Mouse (Mus musculus): Measurements from ENCODE around the gene Usp48. TPM values are rescaled to one million over a fixed set of nuclear protein-coding genes. Genes with fewer than 3 reads are reported as not detected.

Gene Usp48
- polyA plus RNA-seq, 1 experiment from 2014 or later, result 39.5 TPM

GRCm38 (mm10) chr4:137650912-137651311, 57.4 kb downstream of the Usp48 start:
- 83% methylated on average over 5 of the region's 5 CpGs for WGBS
- H3K9ac ChIP-seq (ENCODE audit: low read length), result no peak overlapping the region
- H3K4me2 ChIP-seq (ENCODE audit: low read length), result no peak overlapping the region
- no peaks in the 10 kb centered on the region for H3K9me3 ChIP-seq (ENCODE audit: control insufficient read depth, low read length)
- no peak overlapping the region for H3K4me3 ChIP-seq (ENCODE audit: control insufficient read depth in 1 of 2, insufficient read depth in 1 of 2, low read depth in 1 of 2, low read length in 2 of 2)
- no peak for ATAC-seq (ENCODE audit: insufficient number of reproducible peaks, insufficient read depth, low FRiP score, low read depth)
- no peaks in the 10 kb centered on the region for H3K4me1 ChIP-seq (ENCODE audit: control insufficient read depth in 2 of 2, insufficient read depth in 2 of 2, low read length in 2 of 2)
- peaks cover 98% of the 10 kb centered on the region for H3K36me3 ChIP-seq (ENCODE audit: control insufficient read depth, insufficient read depth, low read length)
- H3K27me3 ChIP-seq (ENCODE audit: control insufficient read depth, insufficient read depth, low read length), result no peaks in the 10 kb centered on the region
- no peak overlapping the region for H3K27ac ChIP-seq (replicated peaks in 1 of 2; ENCODE audit: control insufficient read depth in 1 of 2, insufficient read depth in 1 of 2, low read depth in 2 of 2, low read length in 2 of 2)

- H3K36me3 ChIP-seq (ENCODE audit: control insufficient read depth, insufficient read depth, low read length), result peaks cover 98% of the 10 kb centered on the region
- no peak overlapping the region for H3K4me2 ChIP-seq (ENCODE audit: low read length)
- WGBS, result 91% methylated on average over 5 of the region's 5 CpGs
These were observed 59.3 kb downstream of the Usp48 start for GRCm38 (mm10) chr4:137652835-137653346.

DNA sequence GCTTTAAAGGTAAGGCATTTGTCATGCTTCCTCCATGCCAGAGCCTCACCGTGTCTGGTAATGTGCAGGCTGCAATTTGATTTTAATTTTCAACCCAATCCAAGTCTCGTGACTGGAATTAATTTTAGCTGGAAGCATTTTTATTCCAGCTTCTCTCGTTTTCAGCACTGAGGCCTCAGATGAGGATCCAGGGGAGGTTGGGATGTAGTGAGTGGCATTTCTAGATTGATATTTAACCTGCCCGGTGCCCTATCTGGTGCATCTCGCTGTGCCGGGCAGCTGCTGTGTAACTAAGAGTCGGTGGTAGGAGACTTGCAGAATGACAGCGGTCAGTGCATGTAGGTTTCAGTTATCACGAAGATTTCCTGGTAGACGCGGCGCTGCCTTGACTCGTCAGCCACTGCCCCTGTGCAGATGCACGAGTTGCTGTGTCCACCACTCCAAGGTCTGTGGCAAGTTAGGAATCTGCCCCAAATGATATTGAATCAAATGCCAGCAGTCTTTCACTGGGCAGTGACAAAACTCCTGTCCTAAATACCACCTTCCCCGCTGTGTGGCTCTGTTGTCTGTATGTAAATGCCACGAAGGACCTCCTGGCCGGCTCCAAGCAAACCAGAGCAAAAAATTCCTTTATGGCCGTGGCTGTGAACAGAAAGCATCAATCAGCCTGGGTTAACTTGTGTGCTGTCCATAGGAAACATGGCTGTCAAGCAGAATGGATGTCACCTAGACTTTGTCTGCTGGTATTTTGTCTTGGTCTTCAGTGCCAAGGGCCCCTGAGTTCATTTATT, 61.9 kb downstream of the Usp48 start:
- no peak for ATAC-seq (ENCODE audit: insufficient number of reproducible peaks, insufficient read depth, low FRiP score, low read depth)
- H3K9ac ChIP-seq (ENCODE audit: low read length), result no peak overlapping the region
- no peaks in the 10 kb centered on the region for H3K9me3 ChIP-seq (ENCODE audit: control insufficient read depth, low read length)
- no peaks in the 10 kb centered on the region for H3K27me3 ChIP-seq (ENCODE audit: control insufficient read depth, insufficient read depth, low read length)
- no peak overlapping the region for H3K27ac ChIP-seq (replicated peaks in 1 of 2; ENCODE audit: control insufficient read depth in 1 of 2, insufficient read depth in 1 of 2, low read depth in 2 of 2, low read length in 2 of 2)
- no peak overlapping the region for H3K4me3 ChIP-seq (ENCODE audit: control insufficient read depth in 1 of 2, insufficient read depth in 1 of 2, low read depth in 1 of 2, low read length in 2 of 2)
- no peak overlapping the region for H3K4me2 ChIP-seq (ENCODE audit: low read length)
- peaks cover 78% of the 10 kb centered on the region for H3K36me3 ChIP-seq (ENCODE audit: control insufficient read depth, insufficient read depth, low read length)
- WGBS, result 88% methylated on average over 18 of the region's 18 CpGs
- H3K4me1 ChIP-seq (ENCODE audit: control insufficient read depth in 2 of 2, insufficient read depth in 2 of 2, low read length in 2 of 2), result peaks cover 1 to 3% of the 10 kb centered on the region in 2 experiments; a peak in 3 of 4 replicates

More at GRCm38 (mm10) chr4:137652835-137653346, 59.3 kb downstream of the Usp48 start:
- H3K4me3 ChIP-seq (ENCODE audit: control insufficient read depth in 1 of 2, insufficient read depth in 1 of 2, low read depth in 1 of 2, low read length in 2 of 2), result no peak overlapping the region
- no peak overlapping the region for H3K27ac ChIP-seq (replicated peaks in 1 of 2; ENCODE audit: control insufficient read depth in 1 of 2, insufficient read depth in 1 of 2, low read depth in 2 of 2, low read length in 2 of 2)
- H3K27me3 ChIP-seq (ENCODE audit: control insufficient read depth, insufficient read depth, low read length), result no peaks in the 10 kb centered on the region
- H3K4me1 ChIP-seq (ENCODE audit: control insufficient read depth in 2 of 2, insufficient read depth in 2 of 2, low read length in 2 of 2), result no peaks in the 10 kb centered on the region
- no peak overlapping the region for H3K9ac ChIP-seq (ENCODE audit: low read length)
- no peaks in the 10 kb centered on the region for H3K9me3 ChIP-seq (ENCODE audit: control insufficient read depth, low read length)
- no peak for ATAC-seq (ENCODE audit: insufficient number of reproducible peaks, insufficient read depth, low FRiP score, low read depth)

DNA sequence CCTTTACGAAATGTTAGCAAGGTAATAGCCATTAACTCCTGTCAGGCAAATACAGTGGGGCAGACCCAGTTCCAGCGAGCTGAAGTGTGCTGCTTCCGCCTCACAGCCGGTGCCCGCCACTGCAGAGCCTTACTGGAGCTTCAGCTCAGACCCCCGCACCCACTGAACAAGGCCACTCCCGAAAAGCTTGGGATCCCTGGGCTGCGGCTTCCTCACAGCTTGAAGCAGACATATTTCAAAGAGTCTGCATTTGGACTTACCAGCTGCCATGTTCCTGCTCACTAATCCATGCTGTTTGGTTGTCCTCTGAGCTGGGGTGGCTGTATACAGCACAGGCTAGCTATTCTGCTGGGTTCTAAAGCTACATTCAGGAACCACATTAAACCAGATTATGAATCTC, 64.1 kb downstream of the Usp48 start:
- ATAC-seq (ENCODE audit: insufficient number of reproducible peaks, insufficient read depth, low FRiP score, low read depth), result no peak
- no peak overlapping the region for H3K9ac ChIP-seq (ENCODE audit: low read length)
- H3K9me3 ChIP-seq (ENCODE audit: control insufficient read depth, low read length), result no peaks in the 10 kb centered on the region
- H3K4me1 ChIP-seq (ENCODE audit: control insufficient read depth in 2 of 2, insufficient read depth in 2 of 2, low read length in 2 of 2), result peaks cover 4 to 10% of the 10 kb centered on the region in 2 experiments; a peak in 3 of 4 replicates
- no peak overlapping the region for H3K4me2 ChIP-seq (ENCODE audit: low read length)
- H3K36me3 ChIP-seq (ENCODE audit: control insufficient read depth, insufficient read depth, low read length), result peaks cover 55% of the 10 kb centered on the region
- no peaks in the 10 kb centered on the region for H3K27me3 ChIP-seq (ENCODE audit: control insufficient read depth, insufficient read depth, low read length)
- 94% methylated on average over 8 of the region's 8 CpGs for WGBS
- H3K4me3 ChIP-seq (ENCODE audit: control insufficient read depth in 1 of 2, insufficient read depth in 1 of 2, low read depth in 1 of 2, low read length in 2 of 2), result no peak overlapping the region
- H3K27ac ChIP-seq (replicated peaks in 1 of 2; ENCODE audit: control insufficient read depth in 1 of 2, insufficient read depth in 1 of 2, low read depth in 2 of 2, low read length in 2 of 2), result no peak overlapping the region

DNA sequence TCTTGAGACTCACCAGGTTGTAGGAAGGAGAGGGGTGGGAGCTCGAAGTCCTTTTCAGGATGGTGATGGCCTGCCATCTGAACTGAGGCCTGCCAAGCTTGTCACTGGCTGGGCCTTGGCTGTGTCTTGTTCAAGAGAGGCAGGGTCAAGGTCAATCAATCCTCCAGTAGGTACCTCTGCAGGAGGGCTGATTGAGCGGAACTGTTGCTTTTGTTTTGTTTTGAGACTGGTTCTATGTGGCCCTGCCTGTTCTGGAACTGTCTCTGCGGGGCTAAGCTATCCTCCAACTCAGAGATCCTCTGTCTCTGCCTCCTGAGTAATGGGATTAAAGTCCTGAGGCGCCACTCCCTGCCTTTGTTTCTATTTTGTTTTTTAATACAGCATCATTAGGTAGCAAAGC, 66.0 kb downstream of the Usp48 start:
- no peak for ATAC-seq (ENCODE audit: insufficient number of reproducible peaks, insufficient read depth, low FRiP score, low read depth)

DNA sequence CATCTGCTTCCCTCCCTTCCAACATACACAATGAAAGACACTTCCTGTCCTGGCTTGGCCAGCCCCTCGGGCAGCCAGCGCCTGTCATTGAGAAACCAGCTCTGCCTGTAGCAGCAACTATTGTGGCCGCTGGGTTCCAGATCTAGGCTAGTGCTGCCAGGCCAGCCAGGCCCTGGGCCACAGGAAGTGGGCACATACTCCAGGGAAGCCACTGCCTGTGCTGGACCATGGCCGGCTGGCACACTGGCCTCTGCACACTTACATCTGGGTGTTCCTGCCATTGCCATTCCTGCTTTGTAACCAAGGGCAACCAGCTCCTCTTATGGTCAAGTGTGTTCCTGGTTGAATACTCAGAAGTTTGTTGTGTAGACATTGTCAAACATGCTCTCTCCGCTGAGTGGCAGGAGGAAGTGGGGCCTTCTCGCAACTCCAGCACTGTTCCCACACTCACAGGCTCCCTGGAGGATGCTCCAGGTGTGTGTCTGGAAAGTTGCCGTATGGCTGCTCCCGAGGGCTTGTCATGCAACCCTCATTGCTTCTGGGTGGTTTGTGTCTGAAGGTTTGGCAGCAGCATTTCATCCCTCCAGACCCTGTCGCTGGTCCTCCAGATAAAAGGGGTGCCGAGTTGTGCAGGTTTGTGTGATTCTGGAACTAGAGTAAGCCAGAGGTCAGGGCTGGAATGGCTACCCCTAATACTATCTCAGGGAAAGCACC, 67.0 kb downstream of the Usp48 start:
- peaks cover 25% of the 10 kb centered on the region for H3K27me3 ChIP-seq (ENCODE audit: control insufficient read depth, insufficient read depth, low read length)
- no peak overlapping the region for H3K27ac ChIP-seq (replicated peaks in 1 of 2; ENCODE audit: control insufficient read depth in 1 of 2, insufficient read depth in 1 of 2, low read depth in 2 of 2, low read length in 2 of 2)
- peaks cover 7 to 15% of the 10 kb centered on the region in 2 experiments for H3K4me1 ChIP-seq (ENCODE audit: control insufficient read depth in 2 of 2, insufficient read depth in 2 of 2, low read length in 2 of 2)
- no peak overlapping the region for H3K4me2 ChIP-seq (ENCODE audit: low read length)
- H3K9ac ChIP-seq (ENCODE audit: low read length), result no peak overlapping the region
- WGBS, result 61% methylated on average over 10 of the region's 10 CpGs
- H3K9me3 ChIP-seq (ENCODE audit: control insufficient read depth, low read length), result no peaks in the 10 kb centered on the region
- no peak for ATAC-seq (ENCODE audit: insufficient number of reproducible peaks, insufficient read depth, low FRiP score, low read depth)
- H3K4me3 ChIP-seq (ENCODE audit: control insufficient read depth in 1 of 2, insufficient read depth in 1 of 2, low read depth in 1 of 2, low read length in 2 of 2), result no peak overlapping the region
- peaks cover 28% of the 10 kb centered on the region for H3K36me3 ChIP-seq (ENCODE audit: control insufficient read depth, insufficient read depth, low read length)

More for the DNA sequence above, 66.0 kb downstream of the Usp48 start:
- Histone ChIP-seq H3K9me3 (ENCODE audit: control insufficient read depth, low read length) (no peaks in the 10 kb centered on the region), H3K4me2 (ENCODE audit: low read length) (no peak overlapping the region), H3K4me3 (ENCODE audit: control insufficient read depth in 1 of 2, insufficient read depth in 1 of 2, low read depth in 1 of 2, low read length in 2 of 2) (no peak overlapping the region), H3K27ac (replicated peaks in 1 of 2; ENCODE audit: control insufficient read depth in 1 of 2, insufficient read depth in 1 of 2, low read depth in 2 of 2, low read length in 2 of 2) (no peak overlapping the region), H3K9ac (ENCODE audit: low read length) (no peak overlapping the region), H3K27me3 (ENCODE audit: control insufficient read depth, insufficient read depth, low read length) (peaks cover 15% of the 10 kb centered on the region; the same call in 1 of the 2 replicates), H3K36me3 (ENCODE audit: control insufficient read depth, insufficient read depth, low read length) (peaks cover 37% of the 10 kb centered on the region), H3K4me1 (ENCODE audit: control insufficient read depth in 2 of 2, insufficient read depth in 2 of 2, low read length in 2 of 2) (peaks cover 7 to 10% of the 10 kb centered on the region in 2 experiments; a peak in 3 of 4 replicates)
- 79% methylated on average over 4 of the region's 4 CpGs for WGBS

DNA sequence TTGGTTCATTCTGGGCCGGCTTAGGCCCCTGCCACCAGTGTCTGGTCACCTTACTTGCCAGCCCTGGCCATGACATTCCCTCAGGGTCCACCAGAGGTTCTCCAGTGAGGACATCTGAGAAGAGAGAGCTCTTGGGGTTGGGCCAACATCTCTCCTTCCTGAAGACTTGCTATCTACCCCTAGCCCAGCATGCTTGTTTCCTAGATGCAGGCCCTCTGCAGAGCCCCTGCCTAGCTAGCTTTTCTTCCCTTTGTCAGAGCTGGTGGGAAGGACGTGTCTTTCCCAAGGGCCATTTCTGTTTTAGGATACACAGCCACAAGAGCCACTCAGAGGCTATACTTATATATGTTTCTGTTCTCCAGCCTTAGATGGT, 67.5 kb downstream of the Usp48 start:
- H3K27me3 ChIP-seq (ENCODE audit: control insufficient read depth, insufficient read depth, low read length), result peaks cover 30% of the 10 kb centered on the region
- H3K9me3 ChIP-seq (ENCODE audit: control insufficient read depth, low read length), result no peaks in the 10 kb centered on the region
- no peak overlapping the region for H3K4me2 ChIP-seq (ENCODE audit: low read length)
- H3K4me3 ChIP-seq (ENCODE audit: control insufficient read depth in 1 of 2, insufficient read depth in 1 of 2, low read depth in 1 of 2, low read length in 2 of 2), result no peak overlapping the region
- peaks cover 7 to 15% of the 10 kb centered on the region in 2 experiments for H3K4me1 ChIP-seq (ENCODE audit: control insufficient read depth in 2 of 2, insufficient read depth in 2 of 2, low read length in 2 of 2)
- H3K27ac ChIP-seq (replicated peaks in 1 of 2; ENCODE audit: control insufficient read depth in 1 of 2, insufficient read depth in 1 of 2, low read depth in 2 of 2, low read length in 2 of 2), result no peak overlapping the region
- peaks cover 22% of the 10 kb centered on the region for H3K36me3 ChIP-seq (ENCODE audit: control insufficient read depth, insufficient read depth, low read length)
- H3K9ac ChIP-seq (ENCODE audit: low read length), result no peak overlapping the region
- no peak for ATAC-seq (ENCODE audit: insufficient number of reproducible peaks, insufficient read depth, low FRiP score, low read depth)
- 35% methylated on average over 2 of the region's 2 CpGs for WGBS
